Mouse (Mus musculus) urinary bladder, postnatal 36 days (tissue): ENCODE data around the gene Slc16a3.

Experiments used
- DNase-seq, 2 experiments: peaks; one replicate each; pipeline ENCODE4 v3.0.0; 2022; ENCODE audit warnings: low spot score in 2 of 2, mixed read lengths in 1 of 2

Gene Slc16a3

GRCm38 (mm10) chr11:120973318-120973717 is 25.0 kb downstream of the Slc16a3 start:
- no peak for DNase-seq

GRCm38 (mm10) chr11:120979711-120980426 is 31.6 kb downstream of the Slc16a3 start:
- DNase-seq = no peak

- no peak for DNase-seq
Observed at GRCm38 (mm10) chr11:120980427-120981035, 32.3 kb downstream of the Slc16a3 start.

GRCm38 (mm10) chr11:120981661-120982060 is 33.4 kb downstream of the Slc16a3 start:
- no peak for DNase-seq

- DNase-seq = no peak
Observed at GRCm38 (mm10) chr11:120982459-120982858, 34.2 kb downstream of the Slc16a3 start.

GRCm38 (mm10) chr11:120984448-120985330 is 36.4 kb downstream of the Slc16a3 start:
- DNase-seq = peak in 1 of 2 experiments; percentile 41

- no peak for DNase-seq
Observed at GRCm38 (mm10) chr11:120987608-120988007, 39.3 kb downstream of the Slc16a3 start.

GRCm38 (mm10) chr11:120988410-120988809 is 40.1 kb downstream of the Slc16a3 start:
- no peak for DNase-seq

- DNase-seq = no peak
Observed at GRCm38 (mm10) chr11:120989523-120989922, 41.2 kb downstream of the Slc16a3 start.

GRCm38 (mm10) chr11:120990126-120990781 is 42.0 kb downstream of the Slc16a3 start:
- peak; percentile 30 to 35 for DNase-seq

GRCm38 (mm10) chr11:120990951-120991526 is 42.8 kb downstream of the Slc16a3 start, which contains the start of gene Csnk1d:
Csnk1d (minus strand) TSS chr11:120991330.
- DNase-seq = peak; percentile 99

GRCm38 (mm10) chr11:120991791-120992190 is 43.5 kb downstream of the Slc16a3 start:
- peak in 1 of 2 experiments; percentile 47 for DNase-seq

- DNase-seq = no peak
Observed at GRCm38 (mm10) chr11:120993080-120993479, 44.8 kb downstream of the Slc16a3 start.

GRCm38 (mm10) chr11:120993586-120993985 is 45.3 kb downstream of the Slc16a3 start:
- no peak for DNase-seq

GRCm38 (mm10) chr11:120994741-120995140 is 46.5 kb downstream of the Slc16a3 start:
- no peak for DNase-seq

- peak in 1 of 2 experiments; percentile 53 for DNase-seq
Observed at GRCm38 (mm10) chr11:121001966-121002365, 53.7 kb downstream of the Slc16a3 start.

GRCm38 (mm10) chr11:121004281-121004680 is 56.0 kb downstream of the Slc16a3 start:
- DNase-seq = no peak

- DNase-seq = no peak
Observed at GRCm38 (mm10) chr11:121006184-121006583, 57.9 kb downstream of the Slc16a3 start.

GRCm38 (mm10) chr11:121010044-121010755 is 61.9 kb downstream of the Slc16a3 start:
- DNase-seq = no peak
